Mouse (Mus musculus) bone marrow, adult 2 months (tissue): Measurements from ENCODE around the gene Gramd1c.

ENCODE experiments used
- CTCF ChIP-seq: fragments of 200-500 bp; IDR thresholded peaks from 2 replicates; pipeline ENCODE4 v1.5.1; 2011; ENCODE audit warnings: low read length, control low read depth; ENCODE audit not compliant: control insufficient read depth, insufficient read depth
- POLR2A ChIP-seq: fragments of 200-500 bp; IDR thresholded peaks from 2 replicates; pipeline ENCODE4 v1.6.1; 2011; ENCODE audit warnings: low read depth, mild to moderate bottlenecking, control low read depth, low read length, borderline replicate concordance; ENCODE audit not compliant: control insufficient read depth

GRCm38 (mm10) chr16:44087650-44088049 lies 24.5 kb upstream of the Gramd1c start:
- TF ChIP-seq POLR2A (no peak), CTCF (no peak)
